In genomic region chrX:8175169-8175503, GRCm38 (mm10) we compare ENCODE assay signal across 7 mouse cellular contexts. TPM values are rescaled to one million over a fixed set of nuclear protein-coding genes. Genes with fewer than 3 reads are reported as not detected.
DNase-seq lines count a peak whose midpoint lies in the region; ATAC-seq lines count a peak whose summit lies in the region.

No protein-coding gene starts in this region.

- H3K9ac ChIP-seq in forebrain, embryonic 13.5 days: peak overlapping the region; percentile 68
- no peak overlapping the region for H3K9ac ChIP-seq in limb, embryonic 15.5 days
- peak overlapping the region; percentile 62 for H3K9ac ChIP-seq in stomach, embryonic 16.5 days (ENCODE audit: low read length)

- no peaks in the 10 kb centered on the region for H3K9me3 ChIP-seq in megakaryocyte, embryonic 14.5 days
- H3K9me3 ChIP-seq in forebrain, embryonic 13.5 days (replicated peaks): no peaks in the 10 kb centered on the region
- H3K9me3 ChIP-seq in limb, embryonic 15.5 days: no peaks in the 10 kb centered on the region
- H3K9me3 ChIP-seq in stomach, embryonic 16.5 days (replicated peaks; ENCODE audit: control insufficient read depth, low read length): no peaks in the 10 kb centered on the region

- ATAC-seq in megakaryocyte, adult 5-6 weeks (ENCODE audit: poor library complexity, severe bottlenecking): no peak
- no peak for ATAC-seq in forebrain, embryonic 13.5 days
- ATAC-seq in limb, embryonic 15.5 days (ENCODE audit: insufficient number of reproducible peaks, low FRiP score, low TSS enrichment, low read depth): no peak
- ATAC-seq in stomach, embryonic 16.5 days (ENCODE audit: insufficient read depth, low FRiP score): no peak

- WGBS in forebrain, embryonic 13.5 days: 9% methylated on average over 4 of the region's 4 CpGs
- WGBS in limb, embryonic 15.5 days: 28% methylated on average over 4 of the region's 4 CpGs
- WGBS in stomach, embryonic 16.5 days: 14% methylated on average over 4 of the region's 4 CpGs

- DNase-seq in urinary bladder, postnatal 10 days (ENCODE audit: low spot score): no peak
- DNase-seq in layer of hippocampus, postnatal 36 days: no peak

- H3K27me3 ChIP-seq in megakaryocyte, embryonic 14.5 days (replicated peaks): no peaks in the 10 kb centered on the region
- H3K27me3 ChIP-seq in forebrain, embryonic 13.5 days: no peaks in the 10 kb centered on the region
- no peaks in the 10 kb centered on the region for H3K27me3 ChIP-seq in limb, embryonic 15.5 days
- no peaks in the 10 kb centered on the region for H3K27me3 ChIP-seq in stomach, embryonic 16.5 days (ENCODE audit: control insufficient read depth, insufficient read depth, low read length)

- H3K4me3 ChIP-seq in megakaryocyte, embryonic 14.5 days (replicated peaks): peak overlapping the region; percentile 95
- peak overlapping the region; percentile 58 for H3K4me3 ChIP-seq in forebrain, embryonic 13.5 days
- peak overlapping the region; percentile 60 for H3K4me3 ChIP-seq in limb, embryonic 15.5 days
- peak overlapping the region; percentile 53 for H3K4me3 ChIP-seq in stomach, embryonic 16.5 days (replicated peaks; ENCODE audit: low read length)

- peaks cover 29% of the 10 kb centered on the region for H3K36me3 ChIP-seq in megakaryocyte, embryonic 14.5 days (replicated peaks; ENCODE audit: low read length)
- H3K36me3 ChIP-seq in forebrain, embryonic 13.5 days (ENCODE audit: poor library complexity, severe bottlenecking): 0 out of 2 replicates have a peak, but pooled peaks cover 7% of the 10 kb centered on the region
- no peaks in the 10 kb centered on the region for H3K36me3 ChIP-seq in limb, embryonic 15.5 days
- H3K36me3 ChIP-seq in stomach, embryonic 16.5 days (ENCODE audit: control insufficient read depth, insufficient read depth, low read length): no peaks in the 10 kb centered on the region

- no peak overlapping the region for H3K27ac ChIP-seq in forebrain, embryonic 13.5 days
- no peak overlapping the region for H3K27ac ChIP-seq in limb, embryonic 15.5 days
- H3K27ac ChIP-seq in stomach, embryonic 16.5 days (ENCODE audit: low read length): no peak overlapping the region

- peaks cover 18% of the 10 kb centered on the region for H3K4me1 ChIP-seq in megakaryocyte, embryonic 14.5 days
- peaks cover 4% of the 10 kb centered on the region for H3K4me1 ChIP-seq in forebrain, embryonic 13.5 days
- H3K4me1 ChIP-seq in limb, embryonic 15.5 days: 0 out of 2 replicates have a peak, but pooled peaks cover 3% of the 10 kb centered on the region
- no peaks in the 10 kb centered on the region for H3K4me1 ChIP-seq in stomach, embryonic 16.5 days (ENCODE audit: control insufficient read depth, insufficient read depth, low read length)

- H3K4me2 ChIP-seq in forebrain, embryonic 13.5 days: peak overlapping the region; percentile 56
- peak overlapping the region; percentile 51 for H3K4me2 ChIP-seq in limb, embryonic 15.5 days
- peak overlapping the region; percentile 63 for H3K4me2 ChIP-seq in stomach, embryonic 16.5 days (ENCODE audit: low read depth, low read length)

RNA-seq across cellular contexts. Expression of gene Tbc1d25, which starts 0.8 kb away (rescaled TPM):
- polyA plus RNA-seq in megakaryocyte, embryonic 14.5 days (2012; ENCODE audit: insufficient read depth, low replicate concordance): 1.7 and 3.1 TPM in 2 replicates
- 5.9 and 8.4 TPM in 2 replicates for total RNA-seq in megakaryocyte, adult 5-6 weeks (2015)
- total RNA-seq in megakaryocyte, adult 5-6 weeks (2017): 2.0 and 2.9 TPM in 2 replicates
- polyA plus RNA-seq in forebrain, embryonic 13.5 days (2015; fragmentation: Nextera tagmentation; extraction: Ambion mirVana): 14.2 and 15.7 TPM in 2 replicates
- polyA plus RNA-seq in limb, embryonic 15.5 days (2015; fragmentation: Nextera tagmentation; extraction: Ambion mirVana): 13.7 and 14.1 TPM in 2 replicates
- 10.9 and 11.6 TPM in 2 replicates for polyA plus RNA-seq in stomach, embryonic 16.5 days (2015; fragmentation: Nextera tagmentation; extraction: Ambion mirVana)
- total RNA-seq in layer of hippocampus, postnatal 36 days (2021): 10 to 100 TPM; 13.3 to 14.9 TPM

RNA-seq across cellular contexts. Expression of gene Ebp, which starts 18.2 kb away (rescaled TPM):
- polyA plus RNA-seq in megakaryocyte, embryonic 14.5 days (2012; ENCODE audit: insufficient read depth, low replicate concordance): 3.7 and 5.7 TPM in 2 replicates
- 56.4 and 70.7 TPM in 2 replicates for total RNA-seq in megakaryocyte, adult 5-6 weeks (2015)
- 108 and 125 TPM in 2 replicates for total RNA-seq in megakaryocyte, adult 5-6 weeks (2017)
- 21.2 and 21.5 TPM in 2 replicates for polyA plus RNA-seq in forebrain, embryonic 13.5 days (2015; fragmentation: Nextera tagmentation; extraction: Ambion mirVana)
- polyA plus RNA-seq in limb, embryonic 15.5 days (2015; fragmentation: Nextera tagmentation; extraction: Ambion mirVana): 43.0 and 44.6 TPM in 2 replicates
- polyA plus RNA-seq in stomach, embryonic 16.5 days (2015; fragmentation: Nextera tagmentation; extraction: Ambion mirVana): 53.3 and 67.0 TPM in 2 replicates
- 10 to 100 TPM; 30.1 to 31.3 TPM for total RNA-seq in layer of hippocampus, postnatal 36 days (2021)

RNA-seq across cellular contexts. Expression of gene Rbm3, which starts 29.5 kb away (rescaled TPM):
- 3.2 and 96.3 TPM in 2 replicates for polyA plus RNA-seq in megakaryocyte, embryonic 14.5 days (2012; ENCODE audit: insufficient read depth, low replicate concordance)
- total RNA-seq in megakaryocyte, adult 5-6 weeks (2015): 982 and 1,036 TPM in 2 replicates
- 1,421 and 1,439 TPM in 2 replicates for total RNA-seq in megakaryocyte, adult 5-6 weeks (2017)
- 483 and 515 TPM in 2 replicates for polyA plus RNA-seq in forebrain, embryonic 13.5 days (2015; fragmentation: Nextera tagmentation; extraction: Ambion mirVana)
- 401 and 409 TPM in 2 replicates for polyA plus RNA-seq in limb, embryonic 15.5 days (2015; fragmentation: Nextera tagmentation; extraction: Ambion mirVana)
- polyA plus RNA-seq in stomach, embryonic 16.5 days (2015; fragmentation: Nextera tagmentation; extraction: Ambion mirVana): 396 and 404 TPM in 2 replicates
- total RNA-seq in layer of hippocampus, postnatal 36 days (2021): 100 to 1,000 TPM in 1 of 2 experiments, 10 to 100 TPM in 1; 83.4 to 113 TPM

RNA-seq across cellular contexts. Expression of gene Porcn, which starts 31.2 kb away (rescaled TPM):
- polyA plus RNA-seq in megakaryocyte, embryonic 14.5 days (2012; ENCODE audit: insufficient read depth, low replicate concordance): 2.0 and 4.0 TPM in 2 replicates
- total RNA-seq in megakaryocyte, adult 5-6 weeks (2015): 0.27 TPM in 1 of 2 replicates, not detected in the other
- total RNA-seq in megakaryocyte, adult 5-6 weeks (2017): 0.22 and 0.41 TPM in 2 replicates
- polyA plus RNA-seq in forebrain, embryonic 13.5 days (2015; fragmentation: Nextera tagmentation; extraction: Ambion mirVana): 29.1 and 32.3 TPM in 2 replicates
- 8.7 and 8.8 TPM in 2 replicates for polyA plus RNA-seq in limb, embryonic 15.5 days (2015; fragmentation: Nextera tagmentation; extraction: Ambion mirVana)
- 13.8 and 15.9 TPM in 2 replicates for polyA plus RNA-seq in stomach, embryonic 16.5 days (2015; fragmentation: Nextera tagmentation; extraction: Ambion mirVana)
- total RNA-seq in layer of hippocampus, postnatal 36 days (2021): 100 to 1,000 TPM in 1 of 2 experiments, 10 to 100 TPM in 1; 99.1 to 103 TPM

RNA-seq across cellular contexts. Expression of gene Wdr13, which starts 42.4 kb away (rescaled TPM):
- 23.4 and 38.2 TPM in 2 replicates for polyA plus RNA-seq in megakaryocyte, embryonic 14.5 days (2012; ENCODE audit: insufficient read depth, low replicate concordance)
- total RNA-seq in megakaryocyte, adult 5-6 weeks (2015): 17.4 and 20.3 TPM in 2 replicates
- total RNA-seq in megakaryocyte, adult 5-6 weeks (2017): 22.2 and 27.9 TPM in 2 replicates
- 36.2 and 43.6 TPM in 2 replicates for polyA plus RNA-seq in forebrain, embryonic 13.5 days (2015; fragmentation: Nextera tagmentation; extraction: Ambion mirVana)
- 20.3 and 21.3 TPM in 2 replicates for polyA plus RNA-seq in limb, embryonic 15.5 days (2015; fragmentation: Nextera tagmentation; extraction: Ambion mirVana)
- 31.5 and 35.5 TPM in 2 replicates for polyA plus RNA-seq in stomach, embryonic 16.5 days (2015; fragmentation: Nextera tagmentation; extraction: Ambion mirVana)
- total RNA-seq in layer of hippocampus, postnatal 36 days (2021): 100 to 1,000 TPM; 215 to 227 TPM
